Mouse (Mus musculus) stomach, postnatal 0 days (tissue): Measurements from ENCODE around the gene Inha. TPM values are rescaled to one million over a fixed set of nuclear protein-coding genes. Genes with fewer than 3 reads are reported as not detected.

ENCODE experiments used
- ATAC-seq: fragments of 200-750 bp; cut with Nextera tagmentation; 2 replicates; pipeline ENCODE4 v1.8.0; 2017; ENCODE audit not compliant: low FRiP score, low TSS enrichment
- DNase-seq: peaks from one replicate; pipeline ENCODE4 v3.0.0-alpha.2; 2016; ENCODE audit warnings: low spot score
- H3K27ac ChIP-seq: fragments of 300-500 bp; sonication (generic); replicated peaks from 2 replicates; pipeline ENCODE4 v1.5.1; 2014; ENCODE audit warnings: mild to moderate bottlenecking, control low read depth
- H3K27me3 ChIP-seq: fragments of 300-500 bp; sonication (generic); 2 replicates; pipeline ENCODE4 v1.6.1; 2014; ENCODE audit warnings: low read length; ENCODE audit not compliant: control insufficient read depth, insufficient read depth
- H3K36me3 ChIP-seq: fragments of 300-500 bp; sonication (generic); 2 replicates; pipeline ENCODE4 v1.6.1; 2014; ENCODE audit warnings: low read length, mixed read lengths; ENCODE audit not compliant: control insufficient read depth, insufficient read depth
- H3K4me1 ChIP-seq: fragments of 300-500 bp; sonication (generic); replicated peaks from 2 replicates; pipeline ENCODE4 v1.6.1; 2014; ENCODE audit warnings: antibody characterized with exemption; ENCODE audit not compliant: control insufficient read depth, insufficient read depth
- H3K4me2 ChIP-seq: fragments of 300-500 bp; sonication (generic); replicated peaks from 2 replicates; pipeline ENCODE4 v1.6.1; 2014; ENCODE audit warnings: low read depth, mild to moderate bottlenecking, control low read depth, moderate library complexity
- H3K4me3 ChIP-seq: fragments of 300-500 bp; sonication (generic); 2 replicates; pipeline ENCODE4 v1.5.1; 2014; ENCODE audit warnings: low read depth, low read length, control low read depth
- H3K9ac ChIP-seq: fragments of 300-500 bp; sonication (generic); 2 replicates; pipeline ENCODE4 v1.6.1; 2014; ENCODE audit warnings: mild to moderate bottlenecking, low read length, control low read depth, mixed read lengths
- H3K9me3 ChIP-seq: fragments of 300-500 bp; sonication (generic); 2 replicates; pipeline ENCODE4 v1.6.1; 2016; ENCODE audit warnings: low read length; ENCODE audit not compliant: control insufficient read depth
- CTCF ChIP-seq: IDR thresholded peaks from 2 replicates; pipeline ENCODE4 v1.5.1; 2016; ENCODE audit warnings: antibody characterized with exemption, low read depth, mild to moderate bottlenecking, moderate library complexity
- EP300 ChIP-seq: optimal IDR thresholded peaks from 2 replicates; pipeline ENCODE3; 2016; ENCODE audit warnings: antibody characterized with exemption
- WGBS: fragments of 180-500 bp; shearing (Covaris S2); extraction: QIAGEN DNeasy Blood & Tissue Kit; methylation state at CpG from one replicate; pipeline ENCODE4 v1.1.7; 2014; 5-methylcytosine and 5-hydroxymethylcytosine counted together
- polyA plus RNA-seq: library from polyadenylated mRNA; unstranded; fragments of >200 nt; fragmentation: Nextera tagmentation; extraction: Ambion mirVana; gene quantifications from 2 replicates; pipeline ENCODE4 v1.2.1, GENCODE M21; 2015

Inha gene
- polyA plus RNA-seq, 1 experiment from 2014 or later = 4.7 TPM

- Histone ChIP-seq H3K4me3 (no peak overlapping the region), H3K27me3 (no peaks in the 10 kb centered on the region), H3K36me3 (no peaks in the 10 kb centered on the region), H3K27ac (no peak overlapping the region), H3K9me3 (no peaks in the 10 kb centered on the region), H3K4me1 (no peaks in the 10 kb centered on the region), H3K4me2 (no peak overlapping the region), H3K9ac (no peak overlapping the region)
- ATAC-seq (no peak), DNase-seq (no peak)
- WGBS = 87% methylated on average over 6 of the region's 6 CpGs
- TF ChIP-seq EP300 = no peak
- TF ChIP-seq CTCF = no peak
These were observed 37.5 kb downstream of the Inha start for GRCm38 (mm10) chr1:75544351-75544750.

- 2% methylated on average over 41 of the region's 64 CpGs for WGBS
- ATAC-seq (peak; percentile 90), DNase-seq (peak; percentile 81)
- no peaks in the 10 kb centered on the region for H3K4me1 ChIP-seq
- no peaks in the 10 kb centered on the region for H3K9me3 ChIP-seq
- peak within 1 kb of the TSS; percentile 67 for H3K4me3 ChIP-seq
- peak within 1 kb of the TSS; percentile 80 for H3K9ac ChIP-seq
- H3K36me3 ChIP-seq = no peaks in the 10 kb centered on the region; the same call in 1 of the 2 replicates
- peak within 1 kb of the TSS; percentile 92 for H3K4me2 ChIP-seq
- H3K27me3 ChIP-seq = no peaks in the 10 kb centered on the region
- H3K27ac ChIP-seq = peak within 1 kb of the TSS; percentile 56
- TF ChIP-seq EP300 = no peak
- TF ChIP-seq CTCF = peak; percentile 53
These were observed 39.4 kb downstream of the Inha start, which contains the start of gene Slc4a3 for GRCm38 (mm10) chr1:75545965-75546956. Gene Slc4a3, plus strand, starts transcription at chr1:75546266.

- no peaks in the 10 kb centered on the region for H3K27me3 ChIP-seq
- no peak overlapping the region for H3K9ac ChIP-seq
- no peak for TF ChIP-seq CTCF
- no peak for TF ChIP-seq EP300
- DNase-seq (no peak), ATAC-seq (no peak)
- H3K4me3 ChIP-seq = no peak overlapping the region
- H3K27ac ChIP-seq = no peak overlapping the region
- no peaks in the 10 kb centered on the region for H3K4me1 ChIP-seq
- no peaks in the 10 kb centered on the region; the same call in 1 of the 2 replicates for H3K36me3 ChIP-seq
- no peaks in the 10 kb centered on the region for H3K9me3 ChIP-seq
- H3K4me2 ChIP-seq = peak overlapping the region; percentile 92
- WGBS = 94% methylated on average over 13 of the region's 13 CpGs
These were observed 40.5 kb downstream of the Inha start for GRCm38 (mm10) chr1:75547351-75547750.

GRCm38 (mm10) chr1:75548083-75548482, 41.2 kb downstream of the Inha start:
- H3K4me1 ChIP-seq = no peaks in the 10 kb centered on the region
- no peak for DNase-seq
- H3K27ac ChIP-seq = no peak overlapping the region
- no peaks in the 10 kb centered on the region; the same call in 1 of the 2 replicates for H3K36me3 ChIP-seq
- WGBS = 88% methylated on average over 3 of the region's 3 CpGs
- H3K4me2 ChIP-seq = no peak overlapping the region
- no peak overlapping the region for H3K4me3 ChIP-seq
- no peaks in the 10 kb centered on the region for H3K9me3 ChIP-seq
- ATAC-seq = no peak
- no peak overlapping the region for H3K9ac ChIP-seq
- H3K27me3 ChIP-seq = no peaks in the 10 kb centered on the region
- TF ChIP-seq EP300 = no peak
- TF ChIP-seq CTCF = no peak

GRCm38 (mm10) chr1:75548871-75549270, 42.0 kb downstream of the Inha start:
- Histone ChIP-seq H3K36me3 (no peaks in the 10 kb centered on the region; the same call in 1 of the 2 replicates), H3K9me3 (no peaks in the 10 kb centered on the region), H3K27me3 (no peaks in the 10 kb centered on the region), H3K9ac (no peak overlapping the region), H3K4me2 (no peak overlapping the region), H3K4me1 (no peaks in the 10 kb centered on the region), H3K4me3 (no peak overlapping the region), H3K27ac (no peak overlapping the region)
- DNase-seq (no peak), ATAC-seq (no peak)
- WGBS = 84% methylated on average over 17 of the region's 17 CpGs
- no peak for TF ChIP-seq EP300
- TF ChIP-seq CTCF = no peak
